Mouse (Mus musculus) ES-CJ7 (cell line): ENCODE measurements at regions not wholly inside any gene's neighbourhood (a gene's known extent, or its start where the extent isn't known, plus 50 kb on each side); places are given as distances from the start of the nearest gene placed in this dataset.
A peak's percentile ranks its signal among the peaks of the same experiment; 100 is the strongest.

ENCODE experiments used
- DNase-seq: peaks from one replicate; pipeline ENCODE4 v3.0.0; 2011; ENCODE audit warnings: low read depth, low spot score

DNA sequence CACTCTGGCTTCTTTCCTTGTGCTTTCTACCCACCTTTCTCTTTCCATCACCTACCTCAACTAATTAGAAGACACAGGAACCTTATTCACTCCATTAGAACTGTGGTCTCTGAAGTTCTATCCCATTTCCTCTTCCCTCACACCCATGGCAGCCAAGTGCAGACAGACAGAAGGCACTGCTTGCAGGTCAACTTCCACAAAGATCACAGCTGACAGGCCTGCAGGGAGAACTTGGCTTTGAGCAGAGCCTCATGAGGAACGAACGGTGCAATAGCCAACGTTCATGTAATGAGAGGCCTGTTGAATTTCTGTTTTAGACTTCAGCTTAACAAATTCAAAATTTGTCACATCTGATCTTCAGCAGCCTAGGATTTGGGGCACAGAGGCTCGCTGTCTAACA is 217.5 kb upstream of the Ankrd55 start:
- DNase-seq = no peak

DNA sequence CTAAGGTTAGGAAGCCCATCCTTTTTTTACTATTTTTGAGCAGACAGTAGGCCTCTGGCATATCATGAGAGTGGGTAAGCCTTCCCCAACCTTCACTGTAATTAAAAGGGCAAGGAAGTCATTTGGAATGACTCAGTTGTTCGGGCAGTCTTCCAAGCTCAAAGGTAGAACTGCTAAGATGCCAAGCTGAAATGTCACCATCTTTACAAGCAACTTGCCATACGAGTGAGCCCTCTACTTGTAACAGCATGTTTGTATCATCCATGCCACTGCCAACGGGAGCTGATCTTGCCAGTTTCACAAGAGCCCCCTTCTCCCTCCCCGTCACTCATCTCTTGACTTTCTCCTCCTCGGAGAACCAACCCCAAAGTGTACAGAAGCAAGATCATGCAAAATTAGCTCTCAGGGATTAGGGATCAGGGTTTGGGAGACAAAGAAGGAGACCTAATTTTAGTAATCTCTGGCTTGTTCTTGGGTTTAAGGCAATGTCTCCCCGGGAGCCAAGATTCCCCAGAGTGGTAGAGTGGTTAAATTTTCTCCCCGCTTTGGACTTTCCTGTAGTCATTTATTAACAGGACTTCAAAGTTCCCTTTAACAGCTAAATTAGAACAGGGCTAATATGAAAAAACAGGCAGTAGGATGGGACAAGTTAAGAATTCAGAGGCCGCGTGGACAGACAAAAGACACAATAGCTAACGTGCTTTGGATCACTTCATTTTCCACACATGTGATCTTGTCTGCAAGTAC is 216.9 kb upstream of the Ankrd55 start:
- no peak for DNase-seq

DNA sequence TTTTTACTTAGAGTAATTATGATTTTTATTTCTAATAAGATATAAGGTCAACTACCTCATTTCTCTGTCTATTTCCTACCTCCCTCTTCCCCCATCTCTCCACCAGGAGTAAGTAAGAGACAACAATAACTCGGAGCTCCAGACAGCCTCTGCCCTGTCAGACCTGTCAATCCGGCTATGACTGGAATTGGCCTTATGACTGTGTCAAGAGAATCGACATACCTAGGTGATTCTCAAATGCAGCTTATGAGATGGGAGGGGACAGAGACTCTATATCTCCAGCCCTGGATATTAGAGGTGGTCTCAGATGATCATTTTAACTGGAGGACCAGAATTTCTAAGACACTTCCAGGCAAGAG is 216.3 kb upstream of the Ankrd55 start:
- no peak for DNase-seq

- no peak for DNase-seq
Observed at GRCm38 (mm10) chr13:112073519-112074406, 214.5 kb upstream of the Ankrd55 start.

DNA sequence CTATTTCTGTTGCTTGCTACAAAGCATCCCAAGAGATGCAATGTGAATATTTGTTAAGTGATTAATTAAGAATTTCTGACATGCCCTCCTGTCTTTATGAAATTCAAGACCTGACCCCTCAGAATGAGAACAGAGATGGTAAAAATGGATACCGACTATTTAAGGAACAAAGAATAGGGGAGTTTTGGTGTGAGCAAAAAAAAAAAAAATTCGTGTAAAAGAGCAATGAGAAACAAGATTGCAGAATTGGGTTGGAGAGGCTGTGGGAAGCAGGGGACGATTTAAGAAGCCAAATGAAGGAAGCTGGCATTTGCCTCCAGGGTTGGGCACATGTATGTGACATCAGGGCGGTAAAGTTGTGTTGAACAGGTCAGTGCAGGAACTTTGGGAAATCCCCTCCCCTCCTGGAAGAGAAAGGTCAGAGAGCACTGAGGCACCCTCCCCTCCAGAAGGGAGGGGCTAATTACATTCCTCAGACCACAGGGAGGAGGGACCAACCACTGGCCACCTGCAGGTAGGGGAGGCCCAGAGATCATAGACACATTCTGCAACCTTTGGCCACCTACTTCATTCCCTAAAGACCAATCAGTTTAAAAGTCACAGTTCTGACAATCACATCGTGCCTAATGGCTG is 212.3 kb upstream of the Ankrd55 start:
- DNase-seq = no peak

DNA sequence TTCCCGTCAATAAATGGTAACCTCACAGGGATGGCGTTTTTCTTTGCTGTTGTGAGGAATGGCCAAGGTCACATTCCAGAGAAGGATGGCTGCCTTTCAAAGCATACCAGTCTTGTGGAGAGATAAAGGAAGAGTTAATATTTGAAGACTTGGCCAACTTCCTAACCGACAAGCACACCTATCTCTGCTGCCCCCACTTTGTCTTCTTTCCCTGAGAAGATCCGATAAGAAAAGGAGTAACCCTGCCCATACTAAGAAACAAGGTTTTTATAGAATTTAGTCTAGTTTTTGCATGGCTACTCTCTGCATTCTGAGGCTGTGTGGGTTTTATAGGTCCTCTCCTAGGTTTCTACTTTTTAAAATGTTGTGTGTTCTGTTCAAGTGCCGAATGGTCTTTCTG is 210.2 kb upstream of the Ankrd55 start:
- DNase-seq = no peak

GRCm38 (mm10) chr13:112081935-112082334 is 206.3 kb upstream of the Ankrd55 start:
- no peak for DNase-seq

GRCm38 (mm10) chr13:112084484-112085278 is 203.6 kb upstream of the Ankrd55 start:
- DNase-seq = no peak

DNA sequence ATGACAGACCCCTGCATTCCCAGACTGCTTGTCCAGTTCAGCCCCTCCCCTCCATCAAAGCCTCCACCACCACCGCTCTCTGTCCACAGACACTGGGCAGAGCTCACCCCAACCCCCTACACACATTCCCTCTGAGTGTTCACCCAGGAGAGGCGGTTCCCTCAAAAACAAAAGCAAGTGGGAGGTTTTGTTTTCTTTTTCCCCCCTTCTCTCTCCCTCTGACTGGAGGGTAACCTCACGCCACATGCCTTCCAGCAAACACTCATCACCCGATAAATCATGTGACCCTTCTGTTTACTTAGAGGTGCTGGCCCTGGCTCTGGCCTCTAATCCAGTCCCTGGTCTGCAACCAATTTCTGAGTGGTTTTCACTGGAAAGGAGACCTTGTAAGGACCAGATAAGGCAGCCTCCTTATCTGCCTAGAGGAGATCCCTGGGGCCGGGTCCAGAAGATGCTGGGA is 199.9 kb upstream of the Ankrd55 start:
- DNase-seq = no peak

DNA sequence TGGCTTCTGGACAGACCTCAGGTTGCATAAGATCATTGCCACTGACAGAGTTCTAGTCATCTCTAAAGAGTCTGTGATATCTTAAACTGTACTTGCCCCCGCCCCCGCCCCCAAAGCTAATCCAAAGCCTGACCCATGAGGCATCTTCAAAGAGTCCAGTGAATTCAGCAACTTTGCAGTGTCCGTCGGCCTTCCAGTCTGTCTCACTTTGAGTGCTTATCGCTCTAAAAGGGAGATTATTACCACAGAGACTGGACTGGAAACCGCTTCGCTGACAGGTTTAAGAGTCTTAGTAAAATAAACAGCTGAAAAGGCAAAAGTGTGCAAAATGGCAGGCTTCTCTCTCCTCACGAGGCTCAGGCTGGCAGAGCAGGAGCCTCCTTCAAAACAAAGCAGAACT is 197.5 kb upstream of the Ankrd55 start:
- no peak for DNase-seq

GRCm38 (mm10) chr13:112095595-112096139 is 192.6 kb upstream of the Ankrd55 start:
- no peak for DNase-seq

GRCm38 (mm10) chr13:112099953-112100591 is 188.2 kb upstream of the Ankrd55 start:
- DNase-seq = no peak

GRCm38 (mm10) chr13:112100592-112101420 is 187.4 kb upstream of the Ankrd55 start:
- peak; percentile 51 for DNase-seq

- no peak for DNase-seq
Observed at GRCm38 (mm10) chr13:112101421-112101756, 186.9 kb upstream of the Ankrd55 start.

GRCm38 (mm10) chr13:112105953-112106352 is 182.3 kb upstream of the Ankrd55 start:
- no peak for DNase-seq

- DNase-seq = no peak
Observed at GRCm38 (mm10) chr13:112114741-112115201, 173.5 kb upstream of the Ankrd55 start.

- no peak for DNase-seq
Observed at GRCm38 (mm10) chr13:112116101-112116726, 172.0 kb upstream of the Ankrd55 start.

GRCm38 (mm10) chr13:112118564-112118963 is 169.7 kb upstream of the Ankrd55 start:
- no peak for DNase-seq

- no peak for DNase-seq
Observed at GRCm38 (mm10) chr13:112119611-112120041, 168.6 kb upstream of the Ankrd55 start.
